Mouse (Mus musculus): ENCODE data around the gene Slc9a3r2.

DNA sequence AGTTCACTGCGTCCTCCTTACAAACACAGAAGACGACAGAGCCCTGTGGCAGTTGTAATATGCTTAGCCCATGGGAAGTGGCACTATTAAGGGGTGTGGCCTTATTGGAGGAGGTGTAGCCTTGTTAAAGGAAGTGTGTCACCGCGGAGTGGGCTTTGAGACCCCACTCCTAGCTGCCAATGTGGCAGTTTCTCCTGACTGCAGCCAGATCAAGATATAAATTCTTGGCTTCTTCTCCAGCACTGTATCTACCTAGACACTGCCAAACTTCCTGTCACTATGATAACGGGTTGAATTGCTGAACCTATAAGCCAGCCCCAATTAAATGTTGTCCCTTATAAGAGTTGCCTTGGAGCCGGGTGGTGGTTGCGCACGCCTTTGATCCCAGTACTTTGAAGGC, 24.7 kb downstream of the Slc9a3r2 start:
- no peak for TF ChIP-seq CHD2 (IDR thresholded peaks at IDR 0.05; ENCODE audit: low read depth, low read length)
- TF ChIP-seq ZNF384 (IDR thresholded peaks at IDR 0.05; ENCODE audit: low read depth, low read length): no peak
- no peak for TF ChIP-seq HCFC1 (IDR thresholded peaks at IDR 0.05; ENCODE audit: borderline replicate concordance, insufficient read depth, low read length)
- no peak for TF ChIP-seq ZC3H11A (IDR thresholded peaks at IDR 0.05; ENCODE audit: borderline replicate concordance, low read depth, low read length)
- TF ChIP-seq MAFK (IDR thresholded peaks at IDR 0.05; ENCODE audit: insufficient read depth, low read depth, low read length): no peak

All from ES-E14 (cell line).